Mouse (Mus musculus) kidney, adult 18-20 months (tissue): ENCODE data around the gene Gramd4.
"Not testable (repeated sequence)": the region's sequence is repeated elsewhere in the genome, so short reads cannot be mapped to it uniquely, and the experiment has no call there.

Experiments used
- DNase-seq: peaks from one replicate; pipeline ENCODE4 v3.0.0; 2021

Gramd4 gene

DNA sequence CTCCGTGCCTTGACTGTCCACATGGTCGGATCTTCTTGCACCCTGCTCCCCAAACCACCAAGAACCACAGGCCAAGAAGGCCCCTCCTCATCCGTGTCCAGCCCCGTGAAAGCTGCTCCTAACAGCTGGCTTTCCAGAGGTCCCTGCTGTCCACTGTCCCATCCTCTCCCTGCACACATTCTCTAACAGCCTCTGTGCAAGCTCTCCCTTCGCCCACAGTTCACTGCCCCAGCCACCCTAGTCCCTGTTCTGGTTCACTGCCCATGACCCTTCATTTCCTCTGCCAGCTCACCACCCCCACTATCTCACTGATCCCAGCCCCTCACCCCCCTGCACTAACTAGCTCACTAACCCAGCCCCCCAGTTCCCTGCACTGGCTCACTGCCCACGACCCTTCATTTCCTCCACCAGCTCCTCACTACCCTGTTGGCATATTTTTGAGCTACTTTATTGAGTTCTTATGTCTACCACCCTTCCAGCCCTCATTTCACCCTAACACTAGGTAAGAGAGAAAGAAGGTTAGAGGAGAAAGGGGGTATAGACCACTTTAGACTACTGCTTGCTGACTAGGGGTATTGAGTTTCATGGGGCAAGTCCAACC lies 5.5 kb upstream of the Gramd4 start:
- peak; percentile 31 for DNase-seq

DNA sequence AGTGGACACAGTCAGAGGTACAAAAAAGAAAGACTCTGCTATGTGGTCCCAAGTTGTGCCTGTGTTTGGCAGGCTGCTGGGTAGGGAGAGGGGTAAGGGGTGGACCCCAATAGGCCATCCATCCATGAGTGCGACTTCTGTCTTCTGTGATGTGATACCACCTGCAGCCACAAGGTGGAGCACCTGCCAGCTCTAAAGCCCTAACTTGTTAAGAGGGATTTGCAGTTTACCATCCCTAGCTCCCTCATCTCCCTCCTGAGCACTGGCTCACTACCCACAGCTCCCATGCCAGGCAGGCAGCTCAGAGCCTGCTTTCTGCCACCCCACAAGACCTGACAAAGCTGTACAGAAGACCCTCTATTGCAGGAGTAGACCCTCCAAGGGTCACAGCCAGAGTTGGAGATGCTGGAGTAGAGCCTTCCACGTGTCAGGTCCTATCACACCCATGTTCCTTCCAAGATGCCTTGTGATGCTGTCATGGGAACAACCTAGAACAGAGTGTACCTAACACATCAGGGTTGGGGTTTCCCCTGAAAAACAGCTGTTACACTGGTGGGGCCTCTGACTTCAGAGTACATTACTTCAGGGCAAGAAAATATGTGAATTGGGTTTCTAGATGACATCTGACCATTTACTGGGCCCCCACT lies 3.5 kb upstream of the Gramd4 start:
- DNase-seq, result peak; percentile 89

DNA sequence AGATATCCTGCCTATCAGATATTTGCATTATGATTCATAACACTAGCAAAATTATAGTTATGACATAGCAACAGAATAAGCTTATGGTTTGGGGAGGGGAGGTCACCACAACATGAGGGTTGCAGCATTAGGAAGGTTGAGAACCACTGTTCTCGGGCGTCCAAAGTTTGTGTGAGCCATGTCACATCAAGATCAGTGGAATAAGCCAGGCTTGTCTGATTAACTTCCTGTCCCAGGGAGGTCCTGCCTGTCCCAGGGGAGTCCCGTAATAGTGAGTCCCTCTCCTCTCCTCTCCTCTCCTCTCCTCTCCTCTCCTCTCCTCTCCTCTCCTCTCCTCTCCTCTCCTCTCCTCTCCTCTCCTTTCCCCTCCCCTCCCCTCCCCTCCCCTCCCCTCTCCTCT lies 2.6 kb upstream of the Gramd4 start:
- not testable (repeated sequence) for DNase-seq

DNA sequence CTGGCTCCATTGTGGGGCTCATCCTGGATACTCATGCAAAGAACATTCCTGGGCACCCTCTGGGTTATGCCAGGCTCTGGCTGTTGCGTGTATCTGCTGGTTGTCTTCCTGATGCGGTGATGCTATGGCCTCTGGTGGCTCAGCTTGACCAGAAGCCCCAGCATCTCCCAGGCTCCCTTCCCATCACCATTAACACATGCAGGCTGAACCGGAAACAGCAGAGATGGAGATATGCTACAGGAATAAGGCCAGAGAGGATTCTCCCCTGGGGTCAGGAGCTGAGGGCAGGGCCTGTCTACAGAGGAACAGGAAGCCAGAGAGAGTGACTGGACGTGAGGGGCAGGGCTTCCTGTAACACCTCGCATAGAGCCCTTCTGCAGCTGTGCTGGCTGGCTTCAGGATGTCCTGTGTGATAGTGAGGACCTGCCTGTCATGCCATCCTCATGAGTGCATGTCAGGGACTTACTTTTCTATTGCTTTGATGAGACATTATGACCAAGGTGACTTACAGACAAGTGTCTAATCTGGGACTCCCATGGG lies 1.2 kb upstream of the Gramd4 start:
- DNase-seq, result no peak

DNA sequence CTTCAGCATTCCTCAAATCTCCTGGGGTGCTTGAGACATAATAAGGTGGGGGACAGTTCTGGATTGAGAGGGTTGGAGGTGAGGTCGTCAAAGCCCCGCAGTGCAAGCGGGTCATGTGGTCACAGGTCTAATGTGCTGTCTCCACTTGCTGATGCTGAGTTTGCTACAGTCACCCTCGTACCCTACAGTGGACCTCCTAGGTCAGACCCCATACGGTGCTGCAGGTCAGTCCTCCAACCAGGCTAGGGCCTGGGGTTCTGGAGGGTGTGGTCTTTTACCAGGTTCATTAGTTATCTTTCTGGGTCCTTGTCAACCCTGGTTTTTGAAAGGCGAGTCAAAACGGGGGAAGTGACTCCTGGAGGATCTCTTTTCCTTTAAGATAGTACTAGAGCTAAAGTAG lies 413 bp downstream of the Gramd4 start:
- no peak for DNase-seq

DNA sequence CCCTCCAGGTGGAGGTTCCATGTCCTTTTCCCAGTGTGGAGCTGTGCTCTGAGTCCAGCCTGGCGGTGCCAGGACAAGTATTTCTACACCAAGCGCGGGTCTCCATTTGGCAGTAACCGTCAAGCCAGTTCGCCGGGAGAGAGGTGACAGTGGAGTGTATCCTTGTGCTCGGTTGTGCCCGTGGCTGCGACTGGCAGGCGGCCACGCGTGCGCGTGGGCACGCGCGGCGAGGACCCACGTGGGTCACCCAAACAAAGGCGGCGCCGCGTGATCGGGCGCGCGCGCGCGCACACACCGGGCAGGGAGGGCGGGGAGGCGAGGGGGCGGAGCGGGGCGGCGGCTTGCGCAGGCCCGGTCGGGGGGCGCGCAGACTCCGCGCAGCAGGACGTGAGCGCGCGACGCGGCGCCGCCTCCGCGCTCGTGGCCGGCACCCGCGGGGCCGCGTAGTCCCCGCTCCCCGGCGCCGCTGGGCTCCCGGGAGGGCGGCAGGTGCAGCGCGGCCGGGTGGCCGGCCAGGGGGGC lies 960 bp downstream of the Gramd4 start:
- peak; percentile 89 for DNase-seq

DNA sequence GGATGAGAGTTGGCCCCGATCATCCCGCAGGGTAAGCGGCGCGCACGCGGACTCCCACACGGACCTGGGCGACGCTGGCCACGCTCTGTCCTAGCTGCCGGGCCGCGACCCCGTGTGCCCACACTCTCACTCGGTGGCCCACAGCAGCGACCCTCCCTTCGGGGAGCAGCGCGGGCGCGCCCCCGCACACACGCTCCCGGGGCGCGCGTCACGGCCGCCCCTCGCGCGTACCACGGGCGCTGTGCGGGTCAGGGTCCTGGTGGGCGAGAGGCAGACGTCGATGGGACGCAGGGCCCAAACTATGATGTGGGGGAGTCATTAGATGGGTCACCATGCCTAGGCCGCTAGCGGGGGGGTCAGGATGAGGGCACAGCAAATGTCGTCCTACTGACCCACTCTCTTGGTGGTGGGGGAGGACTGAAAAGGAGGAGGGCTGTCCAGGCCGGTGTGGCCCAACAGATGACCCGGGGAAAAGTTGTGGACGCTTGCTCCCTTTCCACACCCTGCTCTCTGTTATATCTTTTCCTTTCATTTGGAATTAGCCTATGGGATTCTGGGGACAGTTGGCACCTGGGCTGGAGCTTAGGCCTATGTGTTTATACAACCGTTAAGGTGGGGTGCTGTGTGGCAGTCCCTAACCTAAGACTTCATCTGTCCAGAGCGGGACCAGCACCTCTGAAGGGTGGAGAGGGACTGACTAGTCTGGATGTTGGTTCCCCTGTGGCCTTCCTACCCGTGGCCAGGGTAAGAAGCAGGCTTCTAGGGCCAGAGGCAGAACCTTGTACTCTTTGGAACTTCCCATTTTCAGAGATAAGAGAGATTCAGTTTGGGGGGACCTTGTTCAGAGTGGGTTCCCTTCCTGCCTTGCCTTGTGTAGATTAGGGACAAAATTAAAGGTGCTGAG lies 1.7 kb downstream of the Gramd4 start:
- no peak for DNase-seq

DNA sequence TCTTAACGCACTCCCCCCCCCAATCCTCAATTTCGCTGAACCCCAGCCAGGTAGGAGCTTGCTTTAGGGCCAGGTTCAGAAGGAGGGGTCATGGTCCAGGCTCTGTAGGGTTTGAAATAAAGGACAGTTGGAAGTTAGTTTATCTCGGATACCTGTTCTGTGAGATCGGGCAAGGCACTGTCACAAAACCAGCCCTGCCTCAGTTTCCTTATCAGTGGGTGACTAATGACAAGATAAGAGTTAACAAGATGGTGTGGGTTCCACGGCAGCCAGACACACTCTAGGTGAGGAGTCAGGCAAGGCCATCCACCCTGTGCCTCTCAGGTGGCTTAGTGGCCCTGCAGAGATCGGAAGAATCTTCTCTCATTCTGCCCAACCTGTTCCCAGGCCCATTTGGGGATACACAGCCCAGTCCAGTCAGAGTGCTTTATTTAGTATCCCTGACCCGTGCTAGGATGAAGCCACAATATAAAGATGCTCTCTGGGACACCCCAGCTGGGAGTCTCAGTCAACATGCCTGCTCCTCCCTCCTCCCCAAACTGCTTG lies 2.4 kb downstream of the Gramd4 start:
- no peak for DNase-seq

DNA sequence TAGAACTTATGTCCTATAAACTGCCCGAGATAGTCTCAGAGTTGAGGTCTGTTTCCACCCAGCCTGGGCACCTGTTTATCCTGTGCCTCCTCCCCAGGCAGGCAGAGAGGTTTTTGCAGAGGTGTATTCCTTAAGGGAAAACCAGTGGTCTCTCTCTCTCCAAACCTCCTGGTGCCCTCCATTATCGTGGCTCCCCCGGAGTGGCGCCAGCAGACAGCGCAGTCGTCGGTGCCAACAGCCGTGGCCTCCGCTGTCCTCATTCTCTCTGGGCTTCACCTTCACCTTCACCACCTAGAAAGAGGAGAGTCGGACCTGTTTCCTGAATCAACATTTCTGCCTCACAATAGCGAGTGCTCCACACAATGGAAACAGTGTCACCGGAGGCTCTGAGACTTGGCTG lies 3.1 kb downstream of the Gramd4 start:
- DNase-seq, result no peak

DNA sequence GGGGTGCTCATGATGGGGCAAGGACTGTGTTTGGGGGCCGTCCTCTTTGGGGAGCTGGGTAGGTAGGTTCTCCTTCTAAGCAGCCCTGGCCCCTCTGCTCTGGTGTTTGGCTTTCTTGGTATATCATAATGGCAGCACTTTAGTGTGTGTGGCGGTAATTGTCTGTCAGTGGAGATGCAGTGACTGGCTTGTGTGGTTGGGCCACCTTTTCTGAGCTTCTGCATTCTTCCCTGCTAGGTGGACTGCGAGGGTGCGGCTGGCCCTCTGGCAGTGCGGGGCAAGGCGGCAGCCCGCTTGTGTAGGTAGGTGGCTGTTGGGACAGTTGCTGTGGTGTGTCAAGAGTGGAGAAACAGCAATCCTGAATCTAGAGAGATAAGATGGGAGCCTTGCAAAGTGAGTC lies 3.7 kb downstream of the Gramd4 start:
- no peak for DNase-seq

DNA sequence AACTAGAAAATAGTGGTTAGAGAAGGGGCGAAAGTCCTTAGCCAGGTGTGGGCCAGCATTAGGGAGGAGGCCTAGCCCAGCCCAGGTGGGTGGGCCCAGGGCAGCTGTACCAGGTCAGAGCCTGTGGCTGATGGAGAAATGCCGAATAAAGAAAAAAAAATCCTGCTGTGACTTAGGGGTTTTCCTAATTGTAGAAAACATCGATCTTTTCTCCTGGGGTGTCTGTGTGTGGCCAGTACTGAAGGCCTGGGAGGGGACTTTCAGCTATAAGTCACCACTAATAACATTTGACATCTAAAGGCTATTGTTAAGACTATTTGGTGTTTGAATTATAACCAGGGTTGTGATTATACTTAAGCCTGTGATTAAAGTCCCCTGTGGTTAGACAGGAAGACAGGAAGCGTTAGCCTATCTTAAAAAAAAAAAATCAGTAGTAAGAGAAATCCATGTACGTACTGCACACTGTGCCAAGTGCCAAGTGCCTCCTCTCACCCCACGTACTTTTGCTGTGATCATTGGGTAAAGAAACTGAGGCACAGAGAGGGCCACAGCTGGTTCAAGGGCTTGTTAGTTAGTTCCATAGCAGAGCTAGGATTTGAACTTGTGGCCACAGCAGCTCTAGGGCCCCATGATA lies 4.5 kb downstream of the Gramd4 start:
- DNase-seq, result no peak

DNA sequence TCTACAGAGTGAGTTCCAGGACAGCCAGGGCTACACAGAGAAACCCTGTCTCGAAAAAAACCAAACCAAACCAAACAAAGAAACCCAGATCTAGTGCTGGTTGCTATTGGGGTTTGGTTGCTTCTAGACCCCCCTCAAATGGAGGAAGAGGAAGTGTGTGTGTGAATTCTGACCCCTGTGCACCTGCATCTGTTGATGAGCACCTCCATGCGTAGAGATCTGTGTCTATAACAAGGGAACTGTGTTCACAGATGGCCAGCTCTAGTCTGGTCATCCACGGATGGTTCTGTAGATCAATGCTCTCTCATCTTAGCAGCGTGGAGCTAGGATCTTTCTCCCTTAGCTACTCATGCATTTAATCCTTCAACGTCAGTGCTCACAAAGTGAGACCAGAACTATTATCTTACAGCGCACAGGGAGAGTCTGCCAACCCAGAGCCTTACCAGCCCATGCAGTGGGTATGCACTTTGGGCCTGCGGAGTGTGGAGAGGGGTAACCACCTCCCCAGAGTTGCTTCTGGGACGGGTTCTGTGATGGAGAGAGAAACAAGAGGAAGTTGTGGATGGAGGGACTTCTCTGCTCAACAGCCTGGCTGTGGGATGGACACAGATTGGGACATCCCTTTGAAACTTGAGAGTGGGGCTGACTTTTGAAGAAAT lies 6.8 kb downstream of the Gramd4 start:
- no peak for DNase-seq

DNA sequence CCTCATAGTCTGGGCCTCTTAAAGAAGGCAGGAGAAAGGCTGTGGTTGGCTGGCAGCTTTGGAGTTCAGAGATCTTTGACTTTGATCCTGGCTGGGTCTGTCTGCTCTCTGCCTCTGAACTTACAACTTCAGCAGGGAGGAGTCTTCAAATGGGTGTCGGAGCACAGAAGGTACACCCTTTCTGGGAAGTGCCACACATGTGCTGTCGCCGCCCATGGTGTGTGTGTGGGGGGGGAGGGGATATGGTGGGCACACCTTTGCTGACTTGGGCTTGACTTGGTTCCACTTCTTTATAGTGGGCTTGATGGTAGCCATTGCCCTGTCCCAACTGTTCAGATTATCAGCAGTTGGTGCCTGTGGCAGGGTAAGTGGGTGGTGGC lies 7.3 kb downstream of the Gramd4 start:
- DNase-seq, result peak; percentile 39

DNA sequence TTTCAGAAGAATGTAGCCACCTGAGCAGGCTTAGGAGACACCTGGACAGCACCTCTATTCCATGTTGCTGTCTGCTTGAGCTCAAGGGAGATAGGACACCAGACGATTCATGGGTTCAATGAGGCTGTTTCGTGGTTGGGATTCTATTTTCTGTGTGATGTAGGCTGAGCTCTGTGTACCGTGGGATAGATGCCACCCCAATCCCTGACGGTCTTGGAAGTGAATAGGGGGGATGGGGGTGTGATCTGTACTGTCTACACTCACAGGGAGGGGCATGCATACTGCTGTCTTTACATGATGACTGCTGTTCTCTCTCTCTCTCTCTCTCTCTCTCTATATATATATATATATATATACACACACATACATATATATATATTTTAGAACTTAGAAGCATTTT lies 7.9 kb downstream of the Gramd4 start:
- DNase-seq, result no peak

DNA sequence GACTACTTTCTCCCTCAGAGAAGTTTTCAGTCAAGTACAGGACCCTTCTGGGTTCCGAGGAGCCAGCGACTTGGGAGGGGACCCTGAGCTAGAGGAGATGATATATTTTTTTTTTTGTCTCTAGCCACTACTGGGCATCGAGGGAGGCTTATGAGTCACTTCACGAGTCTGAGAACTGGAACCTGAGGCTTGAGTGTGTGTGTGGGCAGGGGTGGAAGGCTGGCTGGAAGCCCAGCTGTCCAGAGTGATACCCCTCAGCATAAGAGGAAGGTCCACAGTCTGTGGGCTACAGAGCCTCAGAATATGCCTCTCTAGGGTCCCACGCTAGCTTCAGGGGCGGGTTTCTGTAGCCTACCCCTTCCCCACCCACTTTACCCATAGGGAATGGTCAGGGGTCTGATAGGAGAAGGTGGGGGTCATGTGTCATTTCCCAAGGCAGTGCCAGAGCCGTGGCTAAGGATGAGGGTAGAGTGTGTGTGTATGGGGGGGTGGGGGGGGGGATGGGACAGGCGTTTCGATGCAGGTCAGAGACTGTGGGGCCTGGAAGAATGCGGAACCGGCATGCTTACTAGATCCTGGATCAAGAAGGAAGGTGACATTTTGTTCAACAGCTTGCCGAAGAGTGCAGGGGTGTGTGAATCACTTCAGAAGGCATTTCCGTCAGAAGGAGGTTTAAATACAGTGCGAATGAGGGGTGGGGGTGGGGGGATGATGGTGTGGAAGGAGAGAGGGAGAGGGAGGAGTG lies 9.5 kb downstream of the Gramd4 start:
- DNase-seq, result no peak

DNA sequence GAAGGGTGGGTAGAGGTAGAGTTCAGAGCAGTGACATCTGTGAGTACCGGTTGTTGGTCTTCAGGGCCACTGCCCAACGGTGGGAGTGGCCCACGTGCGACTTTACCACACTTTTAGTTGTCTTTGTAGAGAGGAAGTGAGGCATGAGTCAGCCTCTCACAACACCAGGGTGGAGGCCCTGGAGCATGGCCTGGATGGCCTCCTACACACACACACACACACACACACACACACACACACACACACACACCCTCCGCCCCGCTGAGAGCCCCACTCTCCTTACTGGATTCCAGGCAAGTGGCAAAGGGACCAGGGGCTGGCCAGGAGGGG lies 10.1 kb downstream of the Gramd4 start:
- DNase-seq, result no peak

DNA sequence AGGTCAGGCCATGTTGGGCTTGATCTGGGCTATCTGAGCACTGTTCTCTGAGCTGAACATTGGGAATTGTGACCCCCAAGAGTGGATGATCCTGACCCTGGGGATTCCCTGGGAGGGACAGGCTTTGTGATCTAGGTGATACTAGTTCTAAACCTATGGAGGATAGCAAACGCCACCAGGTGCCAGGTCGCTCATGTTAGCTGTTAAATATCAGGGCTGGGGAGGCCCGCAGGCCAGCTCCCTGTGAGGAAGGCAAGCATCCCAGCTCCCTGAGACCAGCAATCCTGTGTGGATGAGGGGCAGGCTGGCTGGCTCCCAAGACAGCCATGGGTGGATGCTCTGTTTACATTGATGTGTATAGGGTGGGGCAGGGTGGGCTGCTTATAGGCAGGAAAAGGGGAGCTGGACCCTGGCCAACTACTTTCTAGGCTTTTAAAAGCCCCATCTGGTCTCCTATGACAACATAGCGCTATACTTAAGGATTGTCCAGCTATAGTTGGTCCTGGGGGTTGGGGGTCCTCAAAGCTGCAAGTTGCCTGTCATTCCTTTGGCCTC lies 10.5 kb downstream of the Gramd4 start:
- no peak for DNase-seq

DNA sequence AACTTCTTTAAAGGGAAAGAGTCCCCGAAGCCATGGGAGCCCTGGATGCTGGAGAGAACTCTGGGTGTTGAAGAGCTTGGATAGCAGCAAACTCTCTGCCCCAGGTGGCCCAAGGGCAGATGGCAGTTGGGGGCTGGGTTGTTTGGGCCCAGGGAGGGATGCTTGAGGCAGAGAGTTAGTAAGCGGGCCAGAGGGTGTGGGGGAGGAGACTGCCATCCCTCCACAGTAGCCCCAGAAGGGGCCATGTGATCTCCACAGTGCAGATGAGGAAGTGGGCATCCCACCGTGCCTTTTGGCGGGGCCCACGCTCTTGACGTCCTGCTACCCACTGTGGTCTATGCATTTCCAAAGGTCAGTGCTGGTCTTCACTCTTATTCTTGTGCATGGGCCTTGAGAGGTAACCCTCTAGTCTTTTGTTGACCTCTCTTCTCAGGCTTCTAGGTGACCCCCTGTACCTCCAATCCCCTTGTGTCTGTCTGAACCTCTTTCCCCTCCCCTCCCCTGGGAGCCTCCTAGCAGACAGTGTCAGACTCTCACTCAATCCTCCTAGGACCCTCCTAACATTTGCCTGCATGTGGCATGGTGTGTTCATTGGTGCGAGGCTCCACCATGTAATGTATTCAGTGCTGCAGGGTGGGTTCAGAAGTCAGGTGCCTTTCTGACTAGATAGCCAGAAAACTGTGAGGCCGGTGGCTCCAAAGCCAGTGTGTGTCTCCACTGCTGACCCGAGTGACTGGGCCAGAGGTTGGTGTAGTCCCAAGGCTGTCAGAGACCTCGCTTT lies 11.7 kb downstream of the Gramd4 start:
- DNase-seq, result no peak

DNA sequence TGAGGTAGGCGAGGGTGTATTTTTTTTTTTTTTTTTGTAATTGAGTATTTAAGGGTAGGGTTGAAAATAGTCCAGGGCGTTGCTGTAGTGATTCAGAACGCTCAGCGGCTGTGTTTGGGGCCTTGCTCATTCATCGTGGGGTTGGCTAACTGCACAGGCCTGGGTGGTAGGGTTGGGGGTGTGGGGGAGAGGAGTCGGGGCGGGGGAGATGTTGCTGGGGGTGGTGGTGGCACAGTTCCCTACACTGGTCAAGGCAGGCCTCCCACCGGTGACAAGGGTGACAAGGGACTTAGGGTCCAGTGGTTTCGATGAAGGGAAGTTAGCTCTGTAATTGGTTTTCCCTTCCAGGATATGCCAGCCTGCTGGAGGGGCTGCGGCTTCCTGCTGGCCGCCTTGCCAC lies 12.9 kb downstream of the Gramd4 start:
- no peak for DNase-seq

DNA sequence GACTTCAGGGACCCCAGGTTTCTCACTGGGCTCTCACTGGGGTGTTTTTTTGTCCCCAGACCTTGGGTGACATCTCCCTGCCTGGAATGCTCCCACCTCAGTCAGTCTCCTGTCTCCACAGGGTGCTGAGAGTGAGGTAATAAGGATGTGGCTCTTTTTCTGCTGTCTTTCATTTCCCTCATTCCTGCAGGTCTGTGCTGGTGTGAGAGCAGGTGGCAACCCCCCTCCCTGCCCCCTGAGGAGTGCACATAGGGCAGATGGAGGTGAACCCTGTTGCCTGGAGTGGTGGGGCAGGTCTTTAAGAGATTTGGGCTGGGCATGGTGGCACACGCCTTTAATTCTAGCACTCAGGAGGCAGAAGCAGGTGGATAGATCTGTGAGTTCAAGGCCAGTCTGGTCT lies 13.7 kb downstream of the Gramd4 start:
- DNase-seq, result no peak
